Mouse (Mus musculus) CD8-positive naive resting alpha-beta T cell, adult 2 months (primary cell): ENCODE measurements around the gene Far1.

ENCODE experiments used
- DNase-seq, 2 experiments: peaks; one replicate each; pipeline ENCODE4 v3.0.0; 2022; ENCODE audit warnings: low read depth in 2 of 2, low spot score in 2 of 2

Far1 gene

DNA sequence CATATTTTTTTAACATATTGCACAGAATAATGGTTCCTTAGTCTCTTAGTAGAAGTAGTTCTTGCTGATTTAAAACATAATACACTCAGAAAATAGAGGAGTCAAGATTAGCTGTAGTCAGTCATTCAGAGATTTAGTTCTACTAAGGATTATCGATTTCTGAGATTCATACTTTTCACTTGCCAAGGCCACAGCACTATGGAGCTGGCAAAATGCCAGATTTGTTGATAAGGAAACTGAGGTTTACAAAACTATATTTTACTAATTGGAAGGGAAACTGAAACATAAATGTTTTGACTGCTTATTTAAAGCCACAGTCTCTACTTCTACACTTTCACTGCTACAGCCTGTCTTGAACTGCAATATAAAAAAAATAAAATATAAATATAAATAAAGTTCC, 53.3 kb downstream of the Far1 start:
- no peak for DNase-seq

DNA sequence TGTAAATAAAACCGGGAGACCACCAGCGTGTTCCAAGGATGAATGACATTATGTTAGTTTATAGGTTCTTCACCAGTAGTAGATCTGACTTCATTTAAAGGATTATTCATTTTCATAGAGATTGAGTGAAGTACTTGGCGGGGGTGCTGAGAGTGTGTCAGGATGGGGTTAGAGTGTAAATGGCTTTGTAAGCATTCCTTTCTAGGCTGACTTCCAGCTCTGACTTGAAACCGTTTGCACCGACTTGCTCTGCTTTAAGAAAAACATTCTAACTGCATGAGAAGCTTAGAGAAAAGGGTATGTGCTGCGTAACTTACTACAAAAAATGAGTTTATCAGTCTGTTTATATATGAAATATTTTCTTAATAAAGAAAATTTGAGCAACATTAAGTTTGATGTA, 57.5 kb downstream of the Far1 start:
- DNase-seq: no peak

DNA sequence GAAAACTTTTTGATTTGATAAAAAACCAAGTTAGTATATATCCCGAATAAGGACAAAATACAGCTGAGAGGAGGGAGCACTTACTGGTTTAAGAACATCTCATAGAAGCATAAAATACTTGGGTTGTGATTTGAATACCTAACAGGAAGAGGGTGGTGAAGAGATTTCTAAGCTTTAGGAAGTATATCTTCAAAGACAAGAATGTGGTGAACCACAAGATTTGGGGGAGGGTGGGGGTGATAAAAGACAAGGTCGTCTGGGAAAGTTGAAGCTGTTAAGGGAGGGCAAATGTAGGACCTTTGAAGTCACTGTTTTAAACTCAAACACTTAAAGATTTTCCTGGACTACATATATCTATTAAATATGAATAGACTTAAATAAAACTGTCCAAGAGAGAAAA, 59.1 kb downstream of the Far1 start:
- DNase-seq: peak; percentile 6 to 69

DNA sequence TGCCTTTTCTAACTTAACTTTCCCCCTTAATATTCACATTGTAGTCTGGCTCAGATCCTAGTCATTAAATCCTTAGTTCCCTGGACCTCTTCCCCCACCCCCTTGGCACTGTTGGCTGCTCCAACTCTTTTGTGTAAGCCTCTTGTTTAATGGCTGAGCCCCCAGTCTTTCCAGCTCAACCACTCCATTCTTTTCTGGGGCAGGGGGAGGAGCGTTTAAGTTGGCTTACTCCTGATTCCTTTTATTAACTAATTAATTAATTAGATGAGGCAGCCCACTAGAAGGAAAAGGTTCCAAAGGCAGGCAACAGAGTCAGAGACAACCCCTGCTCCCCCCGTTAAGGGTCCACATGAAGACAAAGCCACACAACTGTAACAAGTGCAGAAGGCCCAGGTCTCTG, 68.5 kb downstream of the Far1 start:
- no peak for DNase-seq

DNA sequence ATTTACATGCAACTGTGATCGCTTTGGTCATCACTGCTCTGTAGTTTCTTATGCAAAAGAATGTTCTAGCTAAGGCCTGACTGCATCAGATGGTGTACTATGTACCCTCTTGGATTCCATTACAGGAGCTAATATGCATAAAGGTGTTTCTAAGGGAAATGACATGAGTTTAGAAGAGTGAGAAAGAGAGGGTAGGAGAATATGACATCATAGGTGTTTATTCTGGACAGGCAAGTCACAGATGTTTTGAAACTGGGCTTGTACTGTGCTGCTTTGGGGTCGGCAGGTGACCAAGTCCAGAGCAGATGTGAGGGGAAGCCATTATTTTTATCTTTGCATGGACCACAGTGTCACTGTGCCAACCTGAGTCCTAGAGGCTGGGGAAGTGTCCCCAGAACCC, 75.6 kb downstream of the Far1 start:
- no peak for DNase-seq

DNA sequence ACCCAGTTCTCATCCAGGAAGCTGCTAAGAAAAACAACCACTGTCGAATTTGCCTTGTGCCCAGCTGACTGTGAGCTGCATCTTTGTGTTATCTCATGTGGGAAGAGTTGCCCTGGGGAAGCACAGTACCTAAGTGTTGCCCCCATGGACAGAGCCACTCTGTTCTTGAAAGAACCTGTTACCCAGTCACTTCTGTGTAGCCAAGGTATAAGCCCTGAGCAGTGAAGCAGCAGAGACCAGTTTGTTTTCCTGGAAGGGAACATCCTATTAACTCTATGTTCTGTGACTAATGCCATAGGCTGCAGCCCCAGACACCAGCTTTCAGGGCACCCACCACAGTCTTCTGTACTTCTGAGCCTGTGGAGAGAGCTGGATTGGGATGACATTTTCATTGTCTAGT, 76.7 kb downstream of the Far1 start:
- no peak for DNase-seq

DNA sequence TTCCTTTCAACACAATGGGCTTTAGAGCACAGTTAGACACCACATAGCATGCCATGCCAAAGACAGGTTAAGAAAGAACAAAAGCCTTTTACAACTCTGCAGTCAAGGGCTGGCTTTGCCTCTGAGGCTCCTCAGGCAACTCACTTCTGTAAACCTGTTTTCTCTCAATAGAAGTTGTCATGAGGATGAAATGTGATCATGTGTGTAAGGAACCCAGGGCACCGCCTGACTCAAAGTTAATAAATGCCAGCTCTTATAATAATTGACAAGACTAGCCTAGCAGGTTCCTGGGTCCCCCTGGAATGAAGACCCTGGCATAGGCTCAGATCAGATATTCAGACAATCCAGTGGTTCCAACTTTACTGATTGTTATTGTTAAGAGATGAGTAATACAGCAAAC, 77.5 kb downstream of the Far1 start:
- DNase-seq: no peak

DNA sequence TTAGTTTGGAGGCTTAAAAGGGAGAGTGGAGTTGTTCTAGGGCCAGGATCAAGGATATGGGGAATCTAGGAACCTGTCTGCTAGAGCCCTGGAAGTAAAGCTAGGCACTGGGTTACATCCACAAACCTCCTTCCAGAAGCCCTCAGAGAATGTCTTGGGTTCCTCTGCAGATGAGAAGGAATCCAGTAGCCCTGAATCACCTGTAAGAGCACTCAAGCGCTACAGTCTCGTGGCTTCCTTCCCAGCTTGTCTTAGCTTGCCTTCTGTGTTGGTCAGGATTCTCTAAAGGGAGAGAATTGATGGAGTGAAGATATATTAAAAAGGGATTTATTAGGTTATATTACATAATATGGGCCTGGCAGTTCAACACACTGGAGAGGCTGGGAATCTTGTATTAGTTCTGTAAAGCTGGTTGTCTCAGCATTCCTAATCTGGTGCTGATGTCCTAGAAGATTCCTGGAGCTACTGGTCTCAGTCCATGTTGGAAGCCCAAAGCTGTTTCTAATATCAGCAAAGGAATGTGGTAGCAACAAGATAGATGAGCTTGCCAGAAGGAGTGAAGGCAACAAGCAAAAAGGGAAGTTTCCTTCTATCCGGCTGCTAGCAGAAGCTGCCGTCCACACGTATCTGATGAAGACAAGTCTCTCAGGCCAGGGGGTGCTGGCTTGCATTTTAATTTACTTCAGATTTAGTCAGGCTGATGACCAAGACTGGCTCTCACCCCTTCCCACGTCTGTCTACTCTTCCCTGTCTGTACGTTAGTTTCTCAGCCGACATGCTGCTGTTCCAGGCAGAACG, 78.1 kb downstream of the Far1 start:
- DNase-seq: no peak

DNA sequence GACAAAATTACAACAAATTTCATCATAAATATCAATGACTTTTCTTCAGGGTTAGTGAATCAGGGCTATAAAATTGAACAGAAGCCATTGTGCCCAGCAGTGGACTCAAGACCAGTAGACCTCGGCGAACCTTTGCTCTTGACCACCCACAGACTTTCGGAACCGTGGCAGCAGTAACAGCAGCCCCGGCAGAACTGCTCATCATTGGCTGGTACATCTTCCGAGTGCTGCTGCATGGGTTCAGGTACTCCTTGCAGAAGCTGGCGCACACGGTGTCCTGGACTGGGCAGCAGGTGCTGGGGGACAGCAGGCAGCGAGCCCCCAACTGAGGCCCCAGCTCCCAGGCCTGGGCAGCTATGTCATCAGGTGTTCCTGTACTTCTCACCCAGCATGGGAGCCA, 79.1 kb downstream of the Far1 start:
- DNase-seq: no peak

DNA sequence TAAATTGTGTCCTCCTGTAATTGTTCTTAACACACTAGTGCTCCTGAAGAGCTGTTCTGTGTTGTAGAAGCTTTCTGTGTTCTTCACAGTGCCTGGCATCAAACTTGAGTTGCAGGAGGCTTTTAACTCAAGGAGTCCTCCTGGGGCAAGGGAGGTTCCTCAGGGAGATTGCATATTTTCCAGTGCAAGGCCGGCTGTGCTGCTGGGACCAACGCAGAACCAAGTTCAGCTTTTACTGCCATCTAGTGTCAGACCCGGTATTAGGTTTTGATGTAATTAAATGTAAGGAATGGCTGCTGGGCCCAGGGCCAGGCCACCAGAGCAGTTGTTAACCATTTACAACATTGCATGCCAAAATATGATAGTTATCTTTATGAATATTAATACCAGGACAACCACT, 80.7 kb downstream of the Far1 start:
- DNase-seq: peak; percentile 11 to 54

DNA sequence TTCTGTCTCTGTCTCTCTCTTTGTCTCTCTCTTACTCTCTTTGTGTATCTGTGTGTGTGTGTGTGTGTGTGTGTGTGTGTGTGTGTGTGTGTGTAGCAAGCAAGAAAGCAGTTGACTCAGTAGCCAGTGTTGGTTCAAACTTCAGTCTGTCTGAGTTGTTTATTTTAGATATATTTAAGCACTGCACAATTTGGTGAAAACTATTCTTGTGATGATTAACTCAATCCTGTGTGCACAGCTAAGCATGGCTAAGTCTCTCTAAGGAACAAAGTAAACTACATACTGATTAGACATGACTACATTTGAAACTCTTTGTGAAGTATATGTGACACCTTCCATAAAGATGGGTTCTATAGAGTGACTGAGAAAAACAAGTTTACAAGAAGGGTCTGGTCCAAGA, 83.6 kb downstream of the Far1 start:
- DNase-seq: no peak

DNA sequence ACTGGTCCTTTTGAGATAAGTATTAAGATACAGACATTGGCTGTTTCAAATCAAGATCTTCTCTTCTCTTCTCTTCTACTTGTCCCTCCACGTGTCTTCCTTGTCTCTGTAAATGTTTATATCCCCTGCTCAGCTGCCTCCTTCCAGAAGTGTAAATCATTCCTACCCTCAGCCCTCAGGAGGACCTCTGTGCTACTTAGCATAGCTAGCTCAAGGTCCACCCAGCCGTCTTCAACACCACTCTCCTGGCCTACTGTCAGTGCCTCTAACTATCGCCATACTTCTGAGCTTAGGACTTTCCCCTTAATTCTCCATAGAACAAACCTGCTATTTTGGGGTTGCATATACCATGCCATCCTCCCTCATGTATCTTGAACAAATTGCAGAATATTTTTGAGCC, 88.2 kb downstream of the Far1 start:
- DNase-seq: no peak

DNA sequence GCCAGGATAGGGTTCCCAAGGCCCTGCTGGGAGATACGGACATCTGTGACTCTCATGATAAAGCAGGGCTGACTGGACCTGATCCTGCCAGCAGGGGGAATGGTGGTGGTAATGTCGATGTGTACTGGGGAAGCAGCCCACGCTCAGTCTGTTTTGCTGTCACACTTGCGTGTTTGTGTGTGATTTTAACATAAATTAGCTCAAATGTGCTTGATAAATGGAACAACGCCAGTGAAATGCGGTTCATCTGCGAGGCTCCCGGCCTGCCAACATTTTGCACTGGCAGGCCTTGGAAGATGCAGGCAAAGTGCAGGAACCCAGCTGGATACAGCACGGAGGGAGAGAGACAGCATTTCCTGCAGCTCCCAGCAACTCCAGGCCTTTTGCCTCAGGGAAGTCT, 94.3 kb downstream of the Far1 start:
- DNase-seq: no peak

DNA sequence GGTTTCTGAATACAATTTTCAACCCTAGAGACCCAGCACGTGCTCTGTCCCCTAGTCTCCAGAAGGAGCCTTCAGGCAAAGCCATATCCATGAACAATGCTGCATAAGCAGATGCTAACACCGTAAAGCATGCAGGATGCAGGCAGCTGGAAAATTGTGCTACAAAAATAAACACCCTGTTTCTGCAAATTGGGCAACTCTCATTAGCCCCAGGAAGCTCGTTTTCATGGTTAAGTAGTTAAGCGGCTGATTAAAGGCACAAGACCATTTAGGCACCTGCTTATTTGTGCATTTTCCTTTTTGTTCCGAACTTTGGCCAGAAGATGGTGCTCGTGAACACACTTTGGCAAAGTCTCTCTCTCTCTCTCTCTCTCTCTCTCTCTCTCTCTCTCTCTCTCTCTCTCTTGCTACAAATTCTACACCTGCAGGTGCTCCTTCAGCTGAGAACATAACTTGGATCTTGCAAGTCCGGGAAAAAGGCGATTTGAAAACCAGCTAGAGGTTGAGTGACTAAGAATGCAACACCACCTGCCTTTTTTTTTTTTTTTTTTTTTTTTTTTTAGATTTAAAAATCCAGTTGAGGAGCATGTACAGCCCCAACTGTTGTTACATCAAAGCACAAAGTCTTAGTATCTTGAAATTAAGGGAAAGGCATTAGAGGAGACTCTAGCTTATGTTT, 95.5 kb downstream of the Far1 start:
- DNase-seq: peak in 1 of 2 experiments; percentile 29

DNA sequence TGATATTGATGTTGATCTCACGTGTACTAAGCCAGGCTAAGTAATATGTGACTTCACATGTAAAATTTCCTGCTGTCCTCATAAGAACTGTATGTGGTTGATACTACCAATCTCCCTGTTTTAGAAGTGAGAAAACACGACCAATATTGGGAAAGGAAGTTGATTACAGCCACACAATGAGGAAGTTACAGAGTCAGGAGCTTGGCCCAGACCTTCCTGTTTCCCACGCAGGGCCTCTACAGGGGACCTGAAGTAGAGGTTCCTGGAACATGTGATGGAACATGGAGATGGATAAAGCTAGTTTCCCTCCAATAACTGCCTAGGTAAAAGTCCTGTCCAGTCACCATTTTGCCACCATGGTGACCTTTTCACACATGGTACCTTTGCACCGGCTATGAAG, 99.0 kb downstream of the Far1 start:
- no peak for DNase-seq

DNA sequence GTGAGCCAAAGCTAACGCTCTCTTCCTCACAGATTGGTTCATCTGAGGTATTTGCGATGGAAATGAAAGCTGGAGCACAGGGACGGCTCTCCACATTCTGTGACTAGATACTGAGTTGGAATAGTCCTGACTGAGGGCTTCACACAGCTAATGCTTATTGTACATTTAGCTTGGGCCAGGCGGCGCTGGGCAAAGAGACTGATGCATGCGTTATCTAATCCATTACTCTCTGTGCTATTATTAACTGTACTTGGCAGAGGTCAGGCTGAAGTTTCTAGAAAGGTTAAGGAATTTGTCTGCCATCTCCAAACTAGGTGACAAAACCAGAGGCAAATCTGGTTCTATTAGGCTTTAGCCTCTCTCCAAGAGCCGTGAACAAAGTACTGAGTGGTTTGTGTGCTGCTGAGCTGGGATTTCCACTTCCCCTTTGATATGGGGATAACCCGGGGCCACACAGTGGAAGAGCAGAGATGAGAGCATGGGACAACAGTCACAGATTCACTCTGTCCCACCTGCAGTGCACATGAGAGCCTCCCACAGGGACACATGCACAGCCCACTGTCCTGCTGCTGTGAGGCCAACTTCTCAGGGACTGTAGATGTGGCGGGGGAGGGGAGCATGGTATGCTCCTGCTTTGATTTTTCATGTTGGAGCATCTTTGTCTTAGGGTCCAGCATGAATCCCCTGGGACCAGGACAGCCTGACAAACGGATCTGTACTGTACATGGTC, 100.7 kb downstream of the Far1 start:
- DNase-seq: no peak

DNA sequence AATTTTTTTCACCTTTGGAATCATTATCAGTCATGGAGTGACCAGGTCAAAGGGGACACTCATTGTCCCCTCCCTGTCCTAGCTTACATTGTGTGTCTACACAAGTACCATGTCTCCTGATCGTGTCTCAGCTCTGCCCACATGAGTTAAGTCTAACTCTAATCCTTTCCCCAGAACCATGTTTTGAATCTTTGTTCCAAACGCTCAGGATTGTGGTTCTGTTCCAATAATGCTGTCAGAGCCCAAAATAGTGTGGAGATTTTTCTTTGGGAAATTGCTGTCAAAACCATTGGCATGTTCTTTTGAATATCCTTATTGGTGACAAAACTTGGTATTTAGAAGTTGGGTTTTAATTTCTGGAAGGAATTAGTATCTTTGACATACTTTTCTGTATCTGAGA, 105.5 kb downstream of the Far1 start:
- no peak for DNase-seq

DNA sequence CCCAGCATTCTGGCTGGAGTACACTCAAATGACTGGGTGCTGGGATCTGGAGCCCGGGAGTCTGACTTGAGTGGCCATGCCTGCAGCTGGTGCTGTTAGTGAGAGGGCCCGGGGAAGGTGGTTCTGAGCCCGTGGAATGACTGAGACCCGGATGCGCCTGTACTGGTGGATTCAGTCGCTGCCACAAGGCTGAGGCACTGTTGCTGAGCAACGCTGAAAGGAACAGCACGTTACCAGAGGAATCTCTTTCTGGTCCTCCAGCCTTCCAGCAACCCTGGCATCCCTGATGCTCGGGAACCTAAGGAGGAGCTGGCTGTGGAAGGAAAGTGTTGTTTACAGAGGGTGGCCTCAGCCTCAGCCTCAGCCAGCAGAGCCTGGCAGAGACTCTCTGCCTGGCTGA, 106.1 kb downstream of the Far1 start:
- no peak for DNase-seq
